ENCODE assay signal across 8 mouse cellular contexts in the genomic region with DNA sequence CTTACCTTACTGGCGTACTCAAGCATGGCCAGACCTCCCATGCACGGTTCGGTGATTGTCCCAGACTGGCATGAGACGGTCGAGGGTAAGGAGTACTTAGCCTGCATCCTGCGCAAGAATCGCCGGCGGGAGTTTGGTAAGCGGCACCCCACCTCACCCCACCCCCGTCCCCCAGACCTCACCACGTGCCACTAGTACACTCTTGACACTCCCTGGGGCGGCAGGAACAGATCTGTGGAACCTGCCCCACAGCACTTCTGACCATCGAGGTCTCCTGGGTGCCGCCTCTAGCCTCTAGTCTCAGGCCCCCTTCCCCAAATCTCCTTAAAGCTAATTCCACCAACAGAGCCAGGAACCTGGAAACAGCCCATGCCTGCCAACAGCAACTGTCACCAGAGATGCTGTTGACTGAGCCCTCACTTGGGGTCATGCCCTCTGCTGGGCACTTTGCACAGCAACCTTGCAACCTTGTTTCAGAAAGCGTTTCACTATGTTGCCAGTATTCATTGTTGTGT. TPM values are rescaled to one million over a fixed set of nuclear protein-coding genes. Genes with fewer than 3 reads are reported as not detected.
DNase-seq lines count a peak whose midpoint lies in the region; ATAC-seq lines count a peak whose summit lies in the region.

No protein-coding gene starts in this region.

- intact Hi-C loops in left cerebral cortex, postnatal 14 days (cut with DNase I), result no loop called here

- peaks cover 23% of the 10 kb centered on the region for H3K4me1 ChIP-seq in heart, embryonic 10.5 days
- peaks cover 15% of the 10 kb centered on the region for H3K4me1 ChIP-seq in forebrain, embryonic 16.5 days (replicated peaks; ENCODE audit: control insufficient read depth, insufficient read depth, low read length)
- peaks cover 13% of the 10 kb centered on the region for H3K4me1 ChIP-seq in stomach, embryonic 15.5 days

- H3K9ac ChIP-seq in forebrain, embryonic 16.5 days (replicated peaks; ENCODE audit: low read depth, low read length), result peak overlapping the region; percentile 75
- peak overlapping the region; percentile 37; the same call in 1 of the 2 replicates for H3K9ac ChIP-seq in stomach, embryonic 15.5 days

- H3K27me3 ChIP-seq in heart, embryonic 10.5 days (ENCODE audit: insufficient read depth, poor library complexity, severe bottlenecking), result no peaks in the 10 kb centered on the region
- H3K27me3 ChIP-seq in forebrain, embryonic 16.5 days (replicated peaks; ENCODE audit: control insufficient read depth, insufficient read depth, low read length), result no peaks in the 10 kb centered on the region
- no peaks in the 10 kb centered on the region for H3K27me3 ChIP-seq in stomach, embryonic 15.5 days (replicated peaks)

- peak overlapping the region; percentile 95 for H3K4me2 ChIP-seq in forebrain, embryonic 16.5 days (ENCODE audit: low read length)
- H3K4me2 ChIP-seq in stomach, embryonic 15.5 days, result peak overlapping the region; percentile 95

- H3K36me3 ChIP-seq in heart, embryonic 10.5 days, result no peaks in the 10 kb centered on the region
- H3K36me3 ChIP-seq in forebrain, embryonic 16.5 days (ENCODE audit: control insufficient read depth, insufficient read depth), result no peaks in the 10 kb centered on the region
- no peaks in the 10 kb centered on the region for H3K36me3 ChIP-seq in stomach, embryonic 15.5 days

- peak overlapping the region; percentile 70 for H3K4me3 ChIP-seq in heart, embryonic 10.5 days
- H3K4me3 ChIP-seq in forebrain, embryonic 16.5 days (replicated peaks; ENCODE audit: low read length), result peak overlapping the region; percentile 76
- H3K4me3 ChIP-seq in stomach, embryonic 15.5 days (replicated peaks), result peak overlapping the region; percentile 60

- no peaks in the 10 kb centered on the region for H3K9me3 ChIP-seq in heart, embryonic 10.5 days
- no peaks in the 10 kb centered on the region for H3K9me3 ChIP-seq in forebrain, embryonic 16.5 days (ENCODE audit: control insufficient read depth, low read length)
- H3K9me3 ChIP-seq in stomach, embryonic 15.5 days, result no peaks in the 10 kb centered on the region

- WGBS in heart, embryonic 10.5 days, result 3% methylated on average over 16 of the region's 16 CpGs
- 2% methylated on average over 16 of the region's 16 CpGs for WGBS in forebrain, embryonic 16.5 days
- 3% methylated on average over 16 of the region's 16 CpGs for WGBS in stomach, embryonic 15.5 days

- peak overlapping the region; percentile 70 for H3K27ac ChIP-seq in heart, embryonic 10.5 days
- H3K27ac ChIP-seq in forebrain, embryonic 16.5 days (ENCODE audit: low read length), result peak overlapping the region; percentile 71
- peak overlapping the region; percentile 40; the same call in 1 of the 2 replicates for H3K27ac ChIP-seq in stomach, embryonic 15.5 days

- no peak for DNase-seq in heart, embryonic 10.5 days (ENCODE audit: low spot score)
- no peak for DNase-seq in heart, adult 9 months (ENCODE audit: low spot score in 2 of 2)
- peak; percentile 30 for DNase-seq in cerebellum, adult 11 months
- DNase-seq in kidney, postnatal 36 days, result peak; percentile 26 to 53
- peak; percentile 43 for DNase-seq in mesoderm, embryonic 11.5 days (ENCODE audit: low read depth, low spot score)
- DNase-seq in left cerebral cortex, postnatal 14 days (ENCODE audit: low spot score in 2 of 2), result no peak

- ATAC-seq in forebrain, embryonic 16.5 days, result peak; percentile 55
- peak; percentile 40; the same call in 1 of the 2 replicates for ATAC-seq in stomach, embryonic 15.5 days (ENCODE audit: insufficient read depth, low FRiP score, low read depth)

RNA-seq across cellular contexts. Expression of gene Rsg1, which starts 0.6 kb away (rescaled TPM):
- 2.6 and 4.0 TPM in 2 replicates for polyA plus RNA-seq in heart, embryonic 10.5 days (2016; fragmentation: Nextera tagmentation; extraction: Ambion mirVana)
- 8.3 and 11.0 TPM in 2 replicates for polyA plus RNA-seq in forebrain, embryonic 16.5 days (2015; fragmentation: Nextera tagmentation; extraction: Ambion mirVana)
- polyA plus RNA-seq in stomach, embryonic 15.5 days (2015; fragmentation: Nextera tagmentation; extraction: Ambion mirVana), result 5.8 TPM in 2 replicates
- total RNA-seq in left cerebral cortex, postnatal 14 days (2021), result 1 to 10 TPM; 2.6 to 3.7 TPM

RNA-seq across cellular contexts. Expression of gene Arhgef19, which starts 24.9 kb away (rescaled TPM):
- 1.2 and 3.7 TPM in 2 replicates for polyA plus RNA-seq in heart, embryonic 10.5 days (2016; fragmentation: Nextera tagmentation; extraction: Ambion mirVana)
- polyA plus RNA-seq in forebrain, embryonic 16.5 days (2015; fragmentation: Nextera tagmentation; extraction: Ambion mirVana), result 0.71 and 1.1 TPM in 2 replicates
- polyA plus RNA-seq in stomach, embryonic 15.5 days (2015; fragmentation: Nextera tagmentation; extraction: Ambion mirVana), result 20.9 and 24.3 TPM in 2 replicates
- 10 to 100 TPM in 1 of 2 experiments, 1 to 10 TPM in 1; 9.2 to 10.5 TPM for total RNA-seq in left cerebral cortex, postnatal 14 days (2021)

Comparison
In these comparisons a context has a peak if more than half of its experiments do, and no peak if none do; other contexts are left out.
1. DNase-seq: peak in cerebellum, adult 11 months (single experiment), kidney, postnatal 36 days (2 of 2) and mesoderm, embryonic 11.5 days (single experiment); none in heart, embryonic 10.5 days (single experiment), heart, adult 9 months (0 of 2) and left cerebral cortex, postnatal 14 days (0 of 2).
2. Peak in every context shown above with its lines, with median percentiles within 50 percentile points of each other: H3K27ac ChIP-seq and H3K4me3 ChIP-seq.